Mouse (Mus musculus): ENCODE results near the gene Cpz.

DNA sequence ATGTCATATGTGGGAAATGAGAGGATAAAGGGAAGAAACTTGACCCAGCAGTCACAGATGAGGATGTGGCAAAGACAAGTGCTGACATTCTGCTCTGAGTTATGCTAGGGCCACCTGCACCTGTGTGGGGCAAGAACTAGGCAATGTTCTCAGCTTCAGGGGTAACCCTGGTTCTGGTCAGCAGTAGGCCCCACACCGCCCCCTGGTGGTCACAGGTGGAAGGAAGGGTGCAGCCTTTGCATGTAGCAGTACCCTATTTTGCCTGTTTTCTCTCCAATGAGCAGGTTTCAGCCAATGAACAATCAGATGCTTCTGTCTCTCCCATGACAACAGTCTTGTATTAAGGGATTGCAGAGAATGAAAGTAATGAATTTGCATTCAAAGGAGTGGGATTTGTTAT is 38.0 kb upstream of the Cpz start:
- TF ChIP-seq CTCF (IDR thresholded peaks at IDR 0.05; ENCODE audit: low read depth) (peak; percentile 95), EP300 (optimal IDR thresholded peaks at IDR 0.05) (no peak)
